Mouse (Mus musculus): ENCODE results near the gene Foxp1.

DNA sequence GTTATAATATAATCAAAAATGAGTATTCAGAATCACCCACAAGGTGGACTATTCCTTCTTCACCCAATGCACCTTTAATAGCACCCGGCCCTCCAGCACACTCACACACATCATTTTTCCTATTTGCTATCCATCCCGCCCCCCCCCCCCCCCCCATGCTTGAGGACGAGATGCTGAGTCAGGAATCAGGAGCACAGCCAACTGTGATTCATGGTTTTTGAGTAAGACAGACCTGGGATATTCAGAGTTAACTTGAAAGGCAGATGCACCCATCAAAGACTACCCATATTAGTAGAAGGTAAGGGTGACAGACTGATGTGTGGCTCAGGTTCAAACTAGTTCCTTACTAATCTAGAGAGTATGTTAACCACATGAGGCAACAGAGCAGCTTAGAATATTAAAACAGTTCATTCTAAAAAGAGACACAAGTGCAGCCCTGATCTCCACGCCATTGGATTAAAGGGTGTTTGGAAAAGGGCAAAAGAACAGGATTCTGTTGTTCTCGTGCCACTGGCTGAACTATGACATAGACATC, 273.0 kb downstream of the Foxp1 start:
- TF ChIP-seq CTCF (IDR thresholded peaks at IDR 0.05; ENCODE audit: low read depth, low read length) (no peak), POLR2A (IDR thresholded peaks at IDR 0.05; ENCODE audit: borderline replicate concordance, low read depth, low read length) (no peak)
